Mouse (Mus musculus) stomach, embryonic 14.5 days (tissue): ENCODE data around the gene Mapk6. TPM values are rescaled to one million over a fixed set of nuclear protein-coding genes. Genes with fewer than 3 reads are reported as not detected.

Source experiments
- ATAC-seq: fragments of 200-750 bp; cut with Nextera tagmentation; 2 replicates; pipeline ENCODE4 v1.8.0; 2017; ENCODE audit warnings: low read depth, moderate TSS enrichment; ENCODE audit not compliant: insufficient number of reproducible peaks, insufficient read depth, low FRiP score
- H3K27ac ChIP-seq: fragments of 300-500 bp; sonication (generic); 2 replicates; pipeline ENCODE4 v1.5.1; 2014; ENCODE audit warnings: mild to moderate bottlenecking, low read length, moderate library complexity, mixed read lengths
- H3K27me3 ChIP-seq: fragments of 300-500 bp; sonication (generic); 2 replicates; pipeline ENCODE4 v1.6.1; 2014; ENCODE audit warnings: low read length, control low read depth, mixed read lengths; ENCODE audit not compliant: control insufficient read depth, insufficient read depth
- H3K36me3 ChIP-seq: fragments of 300-500 bp; sonication (generic); 2 replicates; pipeline ENCODE4 v1.6.1; 2014; ENCODE audit warnings: mild to moderate bottlenecking, control low read depth, low read length, moderate library complexity, mixed read lengths; ENCODE audit not compliant: control insufficient read depth, insufficient read depth
- H3K4me1 ChIP-seq: fragments of 300-500 bp; sonication (generic); 2 replicates; pipeline ENCODE4 v1.6.1; 2014; ENCODE audit warnings: low read length, control low read depth, mixed read lengths; ENCODE audit not compliant: control insufficient read depth, insufficient read depth
- H3K4me2 ChIP-seq: fragments of 300-500 bp; sonication (generic); replicated peaks from 2 replicates; pipeline ENCODE4 v1.6.1; 2014; ENCODE audit warnings: low read depth, low read length, control low read depth
- H3K4me3 ChIP-seq: fragments of 300-500 bp; sonication (generic); 2 replicates; pipeline ENCODE4 v1.5.1; 2014; ENCODE audit warnings: low read depth, low read length, control low read depth
- H3K9ac ChIP-seq: fragments of 300-500 bp; sonication (generic); replicated peaks from 2 replicates; pipeline ENCODE4 v1.6.1; 2014; ENCODE audit warnings: low read depth, mild to moderate bottlenecking, control low read depth, low read length, moderate library complexity, mixed read lengths
- H3K9me3 ChIP-seq: fragments of 300-500 bp; sonication (generic); 2 replicates; pipeline ENCODE4 v1.6.1; 2016; ENCODE audit warnings: low read depth, low read length, control low read depth; ENCODE audit not compliant: control insufficient read depth
- WGBS: fragments of 180-500 bp; shearing (Covaris S2); extraction: QIAGEN DNeasy Blood & Tissue Kit; methylation state at CpG from one replicate; pipeline ENCODE4 v1.1.7; 2014; 5-methylcytosine and 5-hydroxymethylcytosine counted together
- polyA plus RNA-seq: library from polyadenylated mRNA; unstranded; fragments of >200 nt; fragmentation: Nextera tagmentation; extraction: Ambion mirVana; gene quantifications from 2 replicates; pipeline ENCODE4 v1.2.1, GENCODE M21; 2014

Gene Mapk6
- polyA plus RNA-seq, 1 experiment from 2014 or later: 70.2 TPM

DNA sequence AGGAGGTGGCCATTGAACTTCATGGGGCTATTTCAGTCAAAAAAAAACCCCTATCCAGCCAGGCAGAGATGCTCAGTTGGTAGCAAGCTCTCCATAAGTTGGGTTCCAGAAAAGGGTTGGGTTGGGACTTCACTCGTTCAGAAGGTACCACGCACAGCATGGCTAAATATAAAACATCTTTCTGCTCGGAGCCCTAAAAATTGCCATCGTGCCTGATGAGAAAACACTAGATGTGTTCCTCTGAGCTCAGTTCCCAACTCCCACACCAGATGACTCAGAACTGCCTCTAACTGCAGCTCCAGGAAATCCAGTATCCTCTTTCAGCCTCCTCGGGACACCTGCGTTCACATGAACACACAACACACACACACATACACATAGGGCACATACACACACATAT lies 71.8 kb downstream of the Mapk6 start:
- H3K4me3 ChIP-seq: no peak overlapping the region
- H3K4me1 ChIP-seq: no peaks in the 10 kb centered on the region
- no peaks in the 10 kb centered on the region for H3K9me3 ChIP-seq
- H3K27me3 ChIP-seq: no peaks in the 10 kb centered on the region
- peaks cover 13% of the 10 kb centered on the region; the same call in 1 of the 2 replicates for H3K36me3 ChIP-seq
- WGBS: 97% methylated on average over 6 of the region's 6 CpGs
- no peak overlapping the region for H3K4me2 ChIP-seq
- H3K27ac ChIP-seq: no peak overlapping the region
- no peak for ATAC-seq
- no peak overlapping the region for H3K9ac ChIP-seq

DNA sequence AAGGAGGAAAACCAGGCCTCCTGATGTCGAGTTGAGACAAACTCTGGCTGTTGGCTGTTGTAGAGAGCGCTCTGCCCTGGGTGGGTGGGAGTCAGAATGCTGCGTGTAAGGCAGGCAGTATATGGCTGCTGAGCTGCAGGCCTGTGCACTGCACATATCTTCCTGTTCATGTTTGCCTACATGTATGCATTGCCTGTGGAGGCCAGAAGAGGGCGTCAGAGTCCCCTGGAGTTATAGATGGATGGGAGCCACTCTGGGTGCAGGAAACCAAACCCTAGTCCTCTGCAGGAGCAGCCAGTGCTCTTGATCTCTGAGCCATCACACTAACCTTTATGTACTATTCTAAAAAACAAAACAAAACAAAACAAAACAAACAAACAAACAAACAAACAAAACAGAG lies 75.4 kb downstream of the Mapk6 start:
- H3K9ac ChIP-seq: no peak overlapping the region
- no peak overlapping the region for H3K4me2 ChIP-seq
- H3K27me3 ChIP-seq: no peaks in the 10 kb centered on the region
- ATAC-seq: no peak
- H3K4me1 ChIP-seq: no peaks in the 10 kb centered on the region
- no peaks in the 10 kb centered on the region for H3K9me3 ChIP-seq
- no peak overlapping the region for H3K4me3 ChIP-seq
- H3K27ac ChIP-seq: no peak overlapping the region
- peaks cover 12% of the 10 kb centered on the region; the same call in 1 of the 2 replicates for H3K36me3 ChIP-seq
- 72% methylated on average over 4 of the region's 4 CpGs for WGBS

DNA sequence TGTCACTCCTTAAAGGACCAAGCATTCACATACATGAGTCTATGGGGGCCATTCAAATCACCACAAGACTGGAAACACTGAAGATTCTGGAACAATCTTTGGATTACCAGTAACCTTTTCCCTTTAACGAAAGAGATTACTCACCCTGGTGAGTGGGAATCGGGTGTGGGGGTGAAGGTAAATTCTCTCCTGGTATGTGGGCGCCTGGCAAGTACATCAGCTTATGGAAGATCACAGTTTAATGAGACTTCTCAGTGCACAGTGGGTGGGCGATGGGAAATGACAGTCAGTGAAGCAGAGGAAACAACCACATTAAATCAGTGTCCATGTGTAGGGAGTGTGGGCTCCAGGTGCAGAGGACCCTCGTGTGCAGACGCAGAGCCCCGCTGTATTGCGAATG lies 79.0 kb downstream of the Mapk6 start:
- H3K9me3 ChIP-seq: no peaks in the 10 kb centered on the region
- no peak overlapping the region for H3K4me3 ChIP-seq
- no peak overlapping the region for H3K4me2 ChIP-seq
- no peaks in the 10 kb centered on the region for H3K27me3 ChIP-seq
- H3K36me3 ChIP-seq: peaks cover 4% of the 10 kb centered on the region; the same call in 1 of the 2 replicates
- no peak overlapping the region for H3K9ac ChIP-seq
- ATAC-seq: no peak
- H3K27ac ChIP-seq: no peak overlapping the region
- no peaks in the 10 kb centered on the region for H3K4me1 ChIP-seq
- WGBS: 92% methylated on average over 8 of the region's 8 CpGs

DNA sequence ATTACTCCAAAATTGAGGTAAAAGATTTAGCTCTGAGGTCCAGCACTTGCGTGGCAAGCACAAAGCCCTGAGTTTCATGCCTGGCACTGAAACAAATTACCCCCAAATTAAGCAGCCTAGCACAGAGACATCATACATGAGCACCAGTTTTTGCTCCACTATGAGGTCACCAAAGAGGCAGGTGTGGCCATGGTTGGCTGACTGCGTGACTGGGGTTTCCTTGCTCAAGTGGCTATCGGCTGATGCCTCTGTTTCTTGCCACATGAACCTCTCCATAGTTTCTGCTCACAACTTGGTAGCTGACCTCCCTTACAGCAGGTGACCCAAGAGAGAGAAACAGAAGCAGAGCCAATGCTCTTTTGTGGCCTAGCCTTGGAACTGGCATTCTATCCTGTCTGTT lies 81.8 kb downstream of the Mapk6 start:
- H3K9ac ChIP-seq: no peak overlapping the region

DNA sequence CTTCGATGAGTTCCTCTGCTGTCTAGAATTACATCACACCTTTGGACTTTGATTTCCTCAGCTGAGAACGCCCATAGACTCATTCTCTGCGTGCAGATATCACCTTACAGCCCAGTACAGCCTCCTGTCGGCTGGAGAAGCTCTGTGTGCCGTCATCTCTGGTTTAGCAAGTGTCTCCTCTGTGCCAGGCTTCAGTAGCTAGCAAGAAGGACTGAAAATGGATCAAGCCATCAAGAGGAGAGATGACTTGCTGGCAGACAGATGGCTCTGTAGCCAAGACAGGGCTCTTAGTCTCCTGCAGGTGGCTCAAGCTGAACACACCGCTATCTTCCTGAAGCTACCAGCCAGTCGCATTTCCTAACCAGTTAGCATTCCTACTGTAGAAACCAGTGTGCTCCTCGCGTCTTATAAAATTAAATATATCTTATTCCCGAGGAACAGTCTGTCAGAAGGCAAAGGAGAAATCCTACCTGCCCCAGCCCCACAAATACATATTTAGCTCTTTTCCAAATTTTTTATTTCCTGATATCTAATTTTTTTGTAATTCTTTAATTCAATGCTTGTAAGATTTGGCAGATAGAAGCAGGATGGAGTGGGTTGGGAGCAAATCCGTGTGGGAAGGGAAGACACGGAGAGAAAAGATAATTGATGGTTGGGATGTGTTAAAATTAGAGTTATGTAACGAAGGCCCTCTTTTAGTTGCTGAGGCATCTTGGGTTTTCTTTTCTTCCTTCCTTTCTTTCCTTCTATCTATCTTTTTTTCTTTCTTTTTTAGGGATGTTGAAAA lies 87.5 kb downstream of the Mapk6 start:
- Histone ChIP-seq H3K4me2 (no peak overlapping the region), H3K4me3 (no peak overlapping the region), H3K9me3 (no peaks in the 10 kb centered on the region), H3K27me3 (no peaks in the 10 kb centered on the region), H3K27ac (no peak overlapping the region), H3K4me1 (peaks cover 4% of the 10 kb centered on the region; the same call in 1 of the 2 replicates), H3K9ac (no peak overlapping the region), H3K36me3 (no peaks in the 10 kb centered on the region)
- 72% methylated on average over 13 of the region's 13 CpGs for WGBS
- ATAC-seq: no peak

More for the DNA sequence above, 81.8 kb downstream of the Mapk6 start:
- no peaks in the 10 kb centered on the region for H3K36me3 ChIP-seq
- no peak overlapping the region for H3K4me3 ChIP-seq
- ATAC-seq: no peak
- no peaks in the 10 kb centered on the region for H3K9me3 ChIP-seq
- no peak overlapping the region for H3K4me2 ChIP-seq
- 96% methylated on average over 3 of the region's 3 CpGs for WGBS
- H3K4me1 ChIP-seq: no peaks in the 10 kb centered on the region
- H3K27me3 ChIP-seq: no peaks in the 10 kb centered on the region
- no peak overlapping the region for H3K27ac ChIP-seq

DNA sequence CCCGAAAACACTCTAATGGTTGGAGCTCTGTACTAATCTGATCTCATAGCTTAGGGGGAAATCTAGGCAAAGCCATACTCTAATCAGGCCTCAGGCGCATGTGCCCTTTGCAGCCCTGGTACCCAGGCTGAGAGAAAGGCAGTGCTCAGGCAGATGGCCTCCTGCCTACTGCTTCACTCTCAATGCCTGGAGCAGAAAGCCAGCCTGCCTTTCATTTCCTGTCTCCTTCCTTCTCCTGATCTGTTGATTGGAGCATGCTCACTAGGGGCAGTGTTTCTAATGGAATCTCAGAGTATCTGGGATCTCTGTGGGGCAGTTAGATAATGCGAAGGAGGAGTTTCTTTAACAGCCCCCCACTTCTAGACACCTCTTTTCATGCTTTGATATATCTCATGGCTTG lies 90.4 kb downstream of the Mapk6 start:
- Histone ChIP-seq H3K9me3 (no peaks in the 10 kb centered on the region), H3K4me2 (no peak overlapping the region), H3K36me3 (no peaks in the 10 kb centered on the region), H3K9ac (no peak overlapping the region), H3K4me3 (no peak overlapping the region), H3K27ac (no peak overlapping the region), H3K4me1 (peaks cover 9% of the 10 kb centered on the region), H3K27me3 (no peaks in the 10 kb centered on the region)
- WGBS: 73% methylated on average over 3 of the region's 3 CpGs
- no peak for ATAC-seq

Other genes with a start within 250 kb of the Mapk6 start
- 13.8 and 14.3 TPM in 2 replicates for gene Myo5c, start 178.0 kb downstream of the Mapk6 start, polyA plus RNA-seq
- 30.7 and 31.9 TPM in 2 replicates for gene Gnb5, start 103.7 kb downstream of the Mapk6 start, polyA plus RNA-seq
- not detected in 2 replicates for gene Bcl2l10, start 62.2 kb downstream of the Mapk6 start, polyA plus RNA-seq
- gene Leo1, start 31.5 kb upstream of the Mapk6 start, polyA plus RNA-seq: 39.0 and 39.6 TPM in 2 replicates
- gene Tmod3, start 149.7 kb upstream of the Mapk6 start, polyA plus RNA-seq: 117 and 121 TPM in 2 replicates
- gene Tmod2, start 201.3 kb upstream of the Mapk6 start, polyA plus RNA-seq: 17.6 and 22.8 TPM in 2 replicates
- 31.8 and 33.8 TPM in 2 replicates for gene Lysmd2, start 215.7 kb upstream of the Mapk6 start, polyA plus RNA-seq